Mouse (Mus musculus): Measurements from ENCODE around the gene Olfr1368. TPM values are rescaled to one million over a fixed set of nuclear protein-coding genes. Genes with fewer than 3 reads are reported as not detected.
"Not testable (repeated sequence)": the region's sequence is repeated elsewhere in the genome, so short reads cannot be mapped to it uniquely, and the experiment has no call there.

The Olfr1368 gene
- polyA plus RNA-seq, 1 experiment from 2014 or later = not detected

DNA sequence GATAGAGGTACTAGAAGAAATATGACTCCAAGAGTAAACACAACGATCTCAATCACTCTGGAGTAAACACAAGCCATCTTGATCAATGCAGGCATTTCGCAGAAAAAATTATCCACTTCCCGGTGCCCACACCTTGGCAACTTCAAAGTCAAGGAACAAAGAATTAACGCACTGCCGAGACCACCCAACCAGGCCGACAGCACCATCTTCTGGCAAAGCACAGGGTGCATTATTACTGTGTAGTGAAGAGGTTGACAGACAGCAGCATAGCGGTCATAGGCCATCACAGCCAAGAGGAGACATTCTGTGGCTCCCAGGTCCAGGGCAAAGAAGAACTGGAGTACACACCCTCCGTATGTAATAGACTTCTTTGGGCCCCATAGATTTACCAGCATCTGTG lies 3.2 kb downstream of the Olfr1368 start:
- no peak for DNase-seq (ENCODE audit: low spot score)
- H3K4me3 ChIP-seq (replicated peaks; ENCODE audit: low read depth, low read length) = no peak overlapping the region
- WGBS = 43% methylated on average over 8 of the region's 8 CpGs
- no peaks in the 10 kb centered on the region for H3K27me3 ChIP-seq (ENCODE audit: insufficient read depth, low read length)
- H3K27ac ChIP-seq = no peak overlapping the region
- TF ChIP-seq CTCF (IDR thresholded peaks at IDR 0.05; ENCODE audit: low read depth) = peak; percentile 64; the same call in 1 of the 2 replicates
- H3K4me2 ChIP-seq (ENCODE audit: low read length) = no peak overlapping the region
- H3K36me3 ChIP-seq (ENCODE audit: insufficient read depth, low read length) = no peaks in the 10 kb centered on the region
- H3K4me1 ChIP-seq (replicated peaks; ENCODE audit: insufficient read depth, low read length) = no peaks in the 10 kb centered on the region
- no peaks in the 10 kb centered on the region for H3K9me3 ChIP-seq (replicated peaks; ENCODE audit: low read length)
- H3K9ac ChIP-seq (ENCODE audit: low read depth, low read length) = no peak overlapping the region
- no peak for ATAC-seq (replicated peaks; ENCODE audit: low FRiP score, low read depth)

DNA sequence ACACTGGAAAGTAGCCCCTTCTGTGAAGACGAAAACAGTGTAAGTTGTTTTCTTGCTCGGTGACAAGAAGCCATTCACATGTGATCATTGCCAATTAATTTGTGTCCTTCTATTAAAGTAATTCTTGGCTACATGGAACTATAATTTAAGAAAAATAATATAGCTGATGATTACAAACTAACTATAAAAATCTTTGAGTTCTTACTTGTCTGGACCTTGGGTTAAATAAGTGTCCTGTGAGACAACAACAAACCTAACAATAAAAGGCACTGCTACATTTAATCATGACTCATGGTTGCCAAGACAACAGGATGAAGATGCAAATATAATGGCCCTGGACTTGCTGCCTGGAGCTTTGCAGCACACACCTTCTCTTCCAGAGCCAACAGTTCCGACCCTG lies 16.3 kb downstream of the Olfr1368 start, which contains the start of gene Olfr263:
Gene Olfr263 (plus strand): TSS at position 301 of the 400 bp plus-strand sequence.
- ATAC-seq (replicated peaks; ENCODE audit: low FRiP score, low read depth); H3K4me3 ChIP-seq (replicated peaks; ENCODE audit: low read depth, low read length); H3K9ac ChIP-seq (ENCODE audit: low read depth, low read length); H3K36me3 ChIP-seq (ENCODE audit: insufficient read depth, low read length); H3K9me3 ChIP-seq (replicated peaks; ENCODE audit: low read length); H3K4me2 ChIP-seq (ENCODE audit: low read length); H3K27me3 ChIP-seq (ENCODE audit: insufficient read depth, low read length); H3K27ac ChIP-seq; DNase-seq (ENCODE audit: low spot score); H3K4me1 ChIP-seq (replicated peaks; ENCODE audit: insufficient read depth, low read length): not testable (repeated sequence)
- 81% methylated on average over 3 of the region's 3 CpGs for WGBS

GRCm38 (mm10) chr13:21114121-21114520 lies 31.5 kb downstream of the Olfr1368 start:
- ATAC-seq (replicated peaks; ENCODE audit: low FRiP score, low read depth) (no peak), DNase-seq (ENCODE audit: low spot score) (no peak)
- Histone ChIP-seq H3K27me3 (ENCODE audit: insufficient read depth, low read length) (no peaks in the 10 kb centered on the region), H3K4me3 (replicated peaks; ENCODE audit: low read depth, low read length) (no peak overlapping the region), H3K4me1 (replicated peaks; ENCODE audit: insufficient read depth, low read length) (no peaks in the 10 kb centered on the region), H3K9me3 (replicated peaks; ENCODE audit: low read length) (no peaks in the 10 kb centered on the region), H3K27ac (no peak overlapping the region), H3K4me2 (ENCODE audit: low read length) (no peak overlapping the region), H3K36me3 (ENCODE audit: insufficient read depth, low read length) (no peaks in the 10 kb centered on the region), H3K9ac (ENCODE audit: low read depth, low read length) (no peak overlapping the region)
- 78% methylated on average over 4 of the region's 4 CpGs for WGBS
- no peak for TF ChIP-seq CTCF (IDR thresholded peaks at IDR 0.05; ENCODE audit: low read depth)

DNA sequence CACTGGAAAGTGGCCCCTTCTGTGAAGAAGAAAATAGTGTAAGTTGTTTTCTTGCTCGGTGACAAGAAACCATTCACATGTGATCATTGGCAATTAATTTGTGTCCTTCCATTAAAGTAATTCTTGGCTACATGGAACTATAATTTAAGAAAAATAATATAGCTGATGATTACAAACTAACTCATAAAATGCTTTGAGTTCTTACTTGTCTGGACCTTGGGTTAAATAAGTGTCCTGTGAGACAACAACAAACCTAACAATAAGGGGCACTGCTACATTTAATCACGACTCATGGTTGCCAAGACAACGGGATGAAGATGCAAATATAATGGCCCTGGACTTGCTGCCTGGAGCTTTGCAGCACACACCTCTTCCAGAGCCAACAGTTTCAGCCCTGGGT lies 34.5 kb downstream of the Olfr1368 start, which contains the start of gene Olfr1369-ps1:
Gene Olfr1369-ps1 (plus strand): TSS at position 301 of the 400 bp plus-strand sequence.
- not testable (repeated sequence) for DNase-seq (ENCODE audit: low spot score); H3K9me3 ChIP-seq (replicated peaks; ENCODE audit: low read length); H3K27ac ChIP-seq; ATAC-seq (replicated peaks; ENCODE audit: low FRiP score, low read depth); H3K36me3 ChIP-seq (ENCODE audit: insufficient read depth, low read length); H3K4me2 ChIP-seq (ENCODE audit: low read length); H3K27me3 ChIP-seq (ENCODE audit: insufficient read depth, low read length); H3K9ac ChIP-seq (ENCODE audit: low read depth, low read length); H3K4me1 ChIP-seq (replicated peaks; ENCODE audit: insufficient read depth, low read length); H3K4me3 ChIP-seq (replicated peaks; ENCODE audit: low read depth, low read length)
- 74% methylated on average over 3 of the region's 3 CpGs for WGBS

GRCm38 (mm10) chr13:21110441-21110840 lies 35.2 kb downstream of the Olfr1368 start:
- H3K9ac ChIP-seq (ENCODE audit: low read depth, low read length) = no peak overlapping the region
- ATAC-seq (replicated peaks; ENCODE audit: low FRiP score, low read depth) (no peak), DNase-seq (ENCODE audit: low spot score) (no peak)
- H3K27me3 ChIP-seq (ENCODE audit: insufficient read depth, low read length) = no peaks in the 10 kb centered on the region
- 89% methylated on average over 6 of the region's 6 CpGs for WGBS
- no peaks in the 10 kb centered on the region for H3K4me1 ChIP-seq (replicated peaks; ENCODE audit: insufficient read depth, low read length)
- H3K27ac ChIP-seq = no peak overlapping the region
- H3K4me3 ChIP-seq (replicated peaks; ENCODE audit: low read depth, low read length) = no peak overlapping the region
- no peaks in the 10 kb centered on the region for H3K9me3 ChIP-seq (replicated peaks; ENCODE audit: low read length)
- H3K36me3 ChIP-seq (ENCODE audit: insufficient read depth, low read length) = no peaks in the 10 kb centered on the region
- no peak for TF ChIP-seq CTCF (IDR thresholded peaks at IDR 0.05; ENCODE audit: low read depth)
- no peak overlapping the region for H3K4me2 ChIP-seq (ENCODE audit: low read length)

GRCm38 (mm10) chr13:21109759-21110158 lies 35.9 kb downstream of the Olfr1368 start:
- H3K4me1 ChIP-seq (replicated peaks; ENCODE audit: insufficient read depth, low read length) = no peaks in the 10 kb centered on the region
- no peaks in the 10 kb centered on the region for H3K36me3 ChIP-seq (ENCODE audit: insufficient read depth, low read length)
- H3K27ac ChIP-seq = no peak overlapping the region
- no peak for TF ChIP-seq CTCF (IDR thresholded peaks at IDR 0.05; ENCODE audit: low read depth)
- WGBS = 96% methylated on average over 3 of the region's 3 CpGs
- H3K9ac ChIP-seq (ENCODE audit: low read depth, low read length) = no peak overlapping the region
- H3K27me3 ChIP-seq (ENCODE audit: insufficient read depth, low read length) = no peaks in the 10 kb centered on the region
- no peak overlapping the region for H3K4me3 ChIP-seq (replicated peaks; ENCODE audit: low read depth, low read length)
- ATAC-seq (replicated peaks; ENCODE audit: low FRiP score, low read depth) = no peak
- no peak overlapping the region for H3K4me2 ChIP-seq (ENCODE audit: low read length)
- DNase-seq (ENCODE audit: low spot score) = no peak
- H3K9me3 ChIP-seq (replicated peaks; ENCODE audit: low read length) = no peaks in the 10 kb centered on the region

Other genes with a start within 250 kb of the Olfr1368 start
- gene Olfr1370, start 70.9 kb downstream of the Olfr1368 start, polyA plus RNA-seq (2015; fragmentation: Nextera tagmentation; extraction: Ambion mirVana) = not detected in 2 replicates
- gene Olfr1369-ps1, start 34.4 kb downstream of the Olfr1368 start, polyA plus RNA-seq (2015; fragmentation: Nextera tagmentation; extraction: Ambion mirVana) = 0.04 TPM in 1 of 2 replicates, not detected in the other
- gene Olfr263, start 16.2 kb downstream of the Olfr1368 start, polyA plus RNA-seq (2015; fragmentation: Nextera tagmentation; extraction: Ambion mirVana) = not detected in 2 replicates
- 101 and 103 TPM in 2 replicates for gene Trim27, start 33.6 kb upstream of the Olfr1368 start, polyA plus RNA-seq (2015; fragmentation: Nextera tagmentation; extraction: Ambion mirVana)
- gene Gpx5, start 146.9 kb upstream of the Olfr1368 start, polyA plus RNA-seq (2015; fragmentation: Nextera tagmentation; extraction: Ambion mirVana) = not detected in 2 replicates
- 57.5 and 67.8 TPM in 2 replicates for gene Gpx6, start 166.3 kb upstream of the Olfr1368 start, polyA plus RNA-seq (2015; fragmentation: Nextera tagmentation; extraction: Ambion mirVana)
- gene Olfr1367, start 201.0 kb upstream of the Olfr1368 start, polyA plus RNA-seq (2015; fragmentation: Nextera tagmentation; extraction: Ambion mirVana) = not detected in 2 replicates
- gene Zscan12, start 217.0 kb upstream of the Olfr1368 start, polyA plus RNA-seq (2015; fragmentation: Nextera tagmentation; extraction: Ambion mirVana) = 9.7 and 10.0 TPM in 2 replicates

Measured in kidney, postnatal 0 days (tissue).